Mouse (Mus musculus): ENCODE measurements around the gene Cdcp2. TPM values are rescaled to one million over a fixed set of nuclear protein-coding genes. Genes with fewer than 3 reads are reported as not detected.
"Not testable (repeated sequence)": the region's sequence is repeated elsewhere in the genome, so short reads cannot be mapped to it uniquely, and the experiment has no call there.

Gene Cdcp2
- polyA plus RNA-seq, 1 experiment from 2014 or later, result not detected

- 75% methylated on average over 16 of the region's 17 CpGs for WGBS
- Histone ChIP-seq H3K27me3 (replicated peaks; ENCODE audit: control insufficient read depth, insufficient read depth, low read length) (no peaks in the 10 kb centered on the region), H3K9ac (ENCODE audit: low read length) (no peak overlapping the region), H3K36me3 (ENCODE audit: control insufficient read depth, insufficient read depth, low read length) (no peaks in the 10 kb centered on the region), H3K4me2 (ENCODE audit: low read length) (no peak overlapping the region), H3K4me3 (ENCODE audit: low read depth, low read length) (no peak overlapping the region), H3K27ac (ENCODE audit: low read depth) (no peak overlapping the region), H3K9me3 (ENCODE audit: control insufficient read depth, low read length) (no peaks in the 10 kb centered on the region), H3K4me1 (replicated peaks; ENCODE audit: control insufficient read depth, insufficient read depth, low read length) (no peaks in the 10 kb centered on the region)
- DNase-seq (ENCODE audit: low spot score) (no peak), ATAC-seq (replicated peaks; ENCODE audit: low FRiP score, low TSS enrichment, low read depth) (no peak)
Observed at GRCm38 (mm10) chr4:107098791-107099525, 2.3 kb downstream of the Cdcp2 start.

GRCm38 (mm10) chr4:107102220-107102619, 5.5 kb downstream of the Cdcp2 start:
- no peak for ATAC-seq (replicated peaks; ENCODE audit: low FRiP score, low TSS enrichment, low read depth)
- H3K9ac ChIP-seq (ENCODE audit: low read length), result no peak overlapping the region
- H3K27me3 ChIP-seq (replicated peaks; ENCODE audit: control insufficient read depth, insufficient read depth, low read length), result no peaks in the 10 kb centered on the region
- no peak overlapping the region for H3K27ac ChIP-seq (ENCODE audit: low read depth)
- no peak overlapping the region for H3K4me3 ChIP-seq (ENCODE audit: low read depth, low read length)
- no peaks in the 10 kb centered on the region for H3K9me3 ChIP-seq (ENCODE audit: control insufficient read depth, low read length)
- H3K4me2 ChIP-seq (ENCODE audit: low read length), result no peak overlapping the region
- no peak for DNase-seq (ENCODE audit: low spot score)
- WGBS, result 72% methylated on average over 8 of the region's 8 CpGs
- H3K4me1 ChIP-seq (replicated peaks; ENCODE audit: control insufficient read depth, insufficient read depth, low read length), result no peaks in the 10 kb centered on the region
- no peaks in the 10 kb centered on the region for H3K36me3 ChIP-seq (ENCODE audit: control insufficient read depth, insufficient read depth, low read length)

- H3K9ac ChIP-seq (ENCODE audit: low read length), result no peak overlapping the region
- H3K4me1 ChIP-seq (replicated peaks; ENCODE audit: control insufficient read depth, insufficient read depth, low read length), result peaks cover 7% of the 10 kb centered on the region; the same call in 1 of the 2 replicates
- no peaks in the 10 kb centered on the region for H3K36me3 ChIP-seq (ENCODE audit: control insufficient read depth, insufficient read depth, low read length)
- no peaks in the 10 kb centered on the region for H3K27me3 ChIP-seq (replicated peaks; ENCODE audit: control insufficient read depth, insufficient read depth, low read length)
- ATAC-seq (replicated peaks; ENCODE audit: low FRiP score, low TSS enrichment, low read depth) (no peak), DNase-seq (ENCODE audit: low spot score) (no peak)
- H3K9me3 ChIP-seq (ENCODE audit: control insufficient read depth, low read length), result no peaks in the 10 kb centered on the region
- no peak overlapping the region for H3K4me2 ChIP-seq (ENCODE audit: low read length)
- H3K4me3 ChIP-seq (ENCODE audit: low read depth, low read length), result no peak overlapping the region
- WGBS, result 85% methylated on average over 16 of the region's 16 CpGs
- H3K27ac ChIP-seq (ENCODE audit: low read depth), result no peak overlapping the region
Observed at GRCm38 (mm10) chr4:107106777-107107176, 10.1 kb downstream of the Cdcp2 start.

GRCm38 (mm10) chr4:107108291-107108731, 11.6 kb downstream of the Cdcp2 start:
- Histone ChIP-seq H3K4me1 (replicated peaks; ENCODE audit: control insufficient read depth, insufficient read depth, low read length) (peaks cover 7% of the 10 kb centered on the region; the same call in 1 of the 2 replicates), H3K4me3 (ENCODE audit: low read depth, low read length) (no peak overlapping the region), H3K4me2 (ENCODE audit: low read length) (peak overlapping the region; percentile 15; the same call in 1 of the 2 replicates), H3K9ac (ENCODE audit: low read length) (no peak overlapping the region), H3K36me3 (ENCODE audit: control insufficient read depth, insufficient read depth, low read length) (no peaks in the 10 kb centered on the region), H3K27me3 (replicated peaks; ENCODE audit: control insufficient read depth, insufficient read depth, low read length) (no peaks in the 10 kb centered on the region), H3K27ac (ENCODE audit: low read depth) (no peak overlapping the region; the same call in 1 of the 2 replicates), H3K9me3 (ENCODE audit: control insufficient read depth, low read length) (no peaks in the 10 kb centered on the region)
- ATAC-seq (replicated peaks; ENCODE audit: low FRiP score, low TSS enrichment, low read depth) (no peak), DNase-seq (ENCODE audit: low spot score) (no peak)
- 19% methylated on average over 13 of the region's 13 CpGs for WGBS

GRCm38 (mm10) chr4:107109181-107109580, 12.5 kb downstream of the Cdcp2 start:
- H3K9ac ChIP-seq (ENCODE audit: low read length); H3K27me3 ChIP-seq (replicated peaks; ENCODE audit: control insufficient read depth, insufficient read depth, low read length); H3K36me3 ChIP-seq (ENCODE audit: control insufficient read depth, insufficient read depth, low read length); DNase-seq (ENCODE audit: low spot score); ATAC-seq (replicated peaks; ENCODE audit: low FRiP score, low TSS enrichment, low read depth); H3K9me3 ChIP-seq (ENCODE audit: control insufficient read depth, low read length); H3K27ac ChIP-seq (ENCODE audit: low read depth); H3K4me2 ChIP-seq (ENCODE audit: low read length); H3K4me1 ChIP-seq (replicated peaks; ENCODE audit: control insufficient read depth, insufficient read depth, low read length); H3K4me3 ChIP-seq (ENCODE audit: low read depth, low read length): not testable (repeated sequence)
- 89% methylated on average over 6 of the region's 6 CpGs for whole genome bisulfite sequencing

- no peak overlapping the region for H3K9ac ChIP-seq (ENCODE audit: low read length)
- no peak for DNase-seq (ENCODE audit: low spot score)
- no peaks in the 10 kb centered on the region for H3K36me3 ChIP-seq (ENCODE audit: control insufficient read depth, insufficient read depth, low read length)
- no peak overlapping the region for H3K4me3 ChIP-seq (ENCODE audit: low read depth, low read length)
- no peaks in the 10 kb centered on the region for H3K27me3 ChIP-seq (replicated peaks; ENCODE audit: control insufficient read depth, insufficient read depth, low read length)
- H3K4me2 ChIP-seq (ENCODE audit: low read length), result no peak overlapping the region
- 23% methylated on average over 8 of the region's 8 CpGs for WGBS
- no peak for ATAC-seq (replicated peaks; ENCODE audit: low FRiP score, low TSS enrichment, low read depth)
- H3K4me1 ChIP-seq (replicated peaks; ENCODE audit: control insufficient read depth, insufficient read depth, low read length), result no peaks in the 10 kb centered on the region; the same call in 1 of the 2 replicates
- H3K9me3 ChIP-seq (ENCODE audit: control insufficient read depth, low read length), result no peaks in the 10 kb centered on the region
- H3K27ac ChIP-seq (ENCODE audit: low read depth), result no peak overlapping the region
Observed at GRCm38 (mm10) chr4:107114278-107114677, 17.6 kb downstream of the Cdcp2 start.

- H3K27me3 ChIP-seq (replicated peaks; ENCODE audit: control insufficient read depth, insufficient read depth, low read length), result no peaks in the 10 kb centered on the region
- H3K36me3 ChIP-seq (ENCODE audit: control insufficient read depth, insufficient read depth, low read length), result no peaks in the 10 kb centered on the region
- ATAC-seq (replicated peaks; ENCODE audit: low FRiP score, low TSS enrichment, low read depth) (no peak), DNase-seq (ENCODE audit: low spot score) (no peak)
- no peak overlapping the region for H3K4me2 ChIP-seq (ENCODE audit: low read length)
- H3K9me3 ChIP-seq (ENCODE audit: control insufficient read depth, low read length), result no peaks in the 10 kb centered on the region
- no peaks in the 10 kb centered on the region; the same call in 1 of the 2 replicates for H3K4me1 ChIP-seq (replicated peaks; ENCODE audit: control insufficient read depth, insufficient read depth, low read length)
- H3K4me3 ChIP-seq (ENCODE audit: low read depth, low read length), result no peak overlapping the region
- H3K9ac ChIP-seq (ENCODE audit: low read length), result no peak overlapping the region
- 82% methylated on average over 2 of the region's 2 CpGs for WGBS
- no peak overlapping the region for H3K27ac ChIP-seq (ENCODE audit: low read depth)
Observed at GRCm38 (mm10) chr4:107117741-107118385, 21.2 kb downstream of the Cdcp2 start.

- no peaks in the 10 kb centered on the region; the same call in 1 of the 2 replicates for H3K4me1 ChIP-seq (replicated peaks; ENCODE audit: control insufficient read depth, insufficient read depth, low read length)
- H3K4me2 ChIP-seq (ENCODE audit: low read length), result no peak overlapping the region
- DNase-seq (ENCODE audit: low spot score), result no peak
- H3K9me3 ChIP-seq (ENCODE audit: control insufficient read depth, low read length), result no peaks in the 10 kb centered on the region
- H3K4me3 ChIP-seq (ENCODE audit: low read depth, low read length), result no peak overlapping the region
- no peak for ATAC-seq (replicated peaks; ENCODE audit: low FRiP score, low TSS enrichment, low read depth)
- H3K27me3 ChIP-seq (replicated peaks; ENCODE audit: control insufficient read depth, insufficient read depth, low read length), result no peaks in the 10 kb centered on the region
- no peaks in the 10 kb centered on the region for H3K36me3 ChIP-seq (ENCODE audit: control insufficient read depth, insufficient read depth, low read length)
- 54% methylated on average over 4 of the region's 4 CpGs for WGBS
- no peak overlapping the region for H3K27ac ChIP-seq (ENCODE audit: low read depth)
- H3K9ac ChIP-seq (ENCODE audit: low read length), result no peak overlapping the region
Observed at GRCm38 (mm10) chr4:107119056-107119455, 22.4 kb downstream of the Cdcp2 start.

Measured in intestine, embryonic 14.5 days (tissue).